Mouse (Mus musculus) heart, postnatal 4 days (tissue): ENCODE measurements around the gene Gmeb2. TPM values are rescaled to one million over a fixed set of nuclear protein-coding genes. Genes with fewer than 3 reads are reported as not detected.
A peak's percentile ranks its signal among the peaks of the same experiment; 100 is the strongest.

ENCODE experiments used
- DNase-seq: peaks from one replicate; pipeline ENCODE4 v3.0.0; 2021
- total RNA-seq, 2 experiments: library from RNA; stranded (reverse); gene quantifications; 2 replicates each; pipeline ENCODE4 v1.2.3; 2021

The Gmeb2 gene
- total RNA-seq, 2 experiments from 2014 or later, result 15.6 to 20.2 TPM

DNA sequence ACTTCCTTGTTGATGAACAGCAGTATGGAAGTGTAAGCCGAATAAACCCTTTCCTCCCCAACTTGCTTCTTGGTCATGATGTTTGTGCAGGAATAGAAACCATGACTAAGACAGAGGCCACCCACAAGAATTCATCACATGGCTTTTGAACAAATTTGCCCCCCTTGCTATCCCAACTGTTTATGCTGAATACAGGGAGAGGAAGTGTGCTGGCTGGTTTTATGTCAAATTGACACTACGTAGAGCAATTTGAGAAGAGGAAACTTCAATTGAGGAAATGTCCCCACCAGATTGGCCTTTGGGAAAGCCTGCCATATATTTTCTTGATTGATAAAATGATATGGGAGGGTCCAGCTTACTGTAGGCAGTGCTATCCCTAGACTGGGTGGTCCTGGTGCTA lies 14.0 kb downstream of the Gmeb2 start:
- no peak for DNase-seq

GRCm38 (mm10) chr2:181272092-181272491 lies 15.7 kb downstream of the Gmeb2 start:
- no peak for DNase-seq

- no peak for DNase-seq
These were observed 21.0 kb downstream of the Gmeb2 start for GRCm38 (mm10) chr2:181266839-181267238.

DNA sequence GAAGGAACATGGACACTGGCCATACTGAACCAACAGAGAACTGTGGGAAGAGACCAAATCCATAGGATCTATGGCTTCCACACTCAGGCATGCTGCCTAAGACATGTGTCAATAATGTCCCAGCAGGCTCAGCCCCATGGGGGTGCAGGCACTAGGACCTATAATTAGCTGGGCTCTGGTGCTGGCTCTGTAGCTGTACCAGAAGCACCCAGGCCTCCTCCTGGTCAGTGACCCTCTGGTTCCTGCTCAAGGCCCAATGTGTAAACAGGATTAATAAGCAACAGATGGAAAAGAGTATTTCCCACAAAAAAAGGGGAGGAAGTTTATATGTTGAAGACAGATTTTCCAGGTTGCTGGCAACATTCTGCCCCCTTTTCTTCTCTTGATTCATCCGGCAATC lies 34.6 kb downstream of the Gmeb2 start:
- DNase-seq, result no peak

DNA sequence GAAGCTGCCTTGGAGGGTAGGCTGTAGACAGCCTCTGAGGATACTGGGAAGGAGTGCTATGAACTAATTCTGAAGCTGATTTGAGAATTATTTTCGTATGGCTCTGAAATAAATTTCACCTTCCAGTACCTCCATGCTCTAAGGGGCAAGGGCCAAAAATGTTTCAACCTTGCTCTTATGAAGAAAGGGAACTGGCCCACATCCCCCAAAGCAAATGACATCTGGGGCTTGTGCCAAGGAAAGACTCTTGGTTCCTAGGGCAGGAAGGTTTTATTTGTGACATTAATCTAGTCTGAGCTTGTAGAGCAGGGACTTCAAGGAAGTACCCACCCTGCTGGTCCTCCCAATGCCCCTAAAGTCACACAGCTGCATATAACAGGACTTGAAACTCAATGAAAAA lies 36.0 kb downstream of the Gmeb2 start:
- no peak for DNase-seq

- DNase-seq, result no peak
These were observed 38.6 kb downstream of the Gmeb2 start for GRCm38 (mm10) chr2:181249217-181249616.

GRCm38 (mm10) chr2:181245031-181245430 lies 42.8 kb downstream of the Gmeb2 start:
- no peak for DNase-seq

DNA sequence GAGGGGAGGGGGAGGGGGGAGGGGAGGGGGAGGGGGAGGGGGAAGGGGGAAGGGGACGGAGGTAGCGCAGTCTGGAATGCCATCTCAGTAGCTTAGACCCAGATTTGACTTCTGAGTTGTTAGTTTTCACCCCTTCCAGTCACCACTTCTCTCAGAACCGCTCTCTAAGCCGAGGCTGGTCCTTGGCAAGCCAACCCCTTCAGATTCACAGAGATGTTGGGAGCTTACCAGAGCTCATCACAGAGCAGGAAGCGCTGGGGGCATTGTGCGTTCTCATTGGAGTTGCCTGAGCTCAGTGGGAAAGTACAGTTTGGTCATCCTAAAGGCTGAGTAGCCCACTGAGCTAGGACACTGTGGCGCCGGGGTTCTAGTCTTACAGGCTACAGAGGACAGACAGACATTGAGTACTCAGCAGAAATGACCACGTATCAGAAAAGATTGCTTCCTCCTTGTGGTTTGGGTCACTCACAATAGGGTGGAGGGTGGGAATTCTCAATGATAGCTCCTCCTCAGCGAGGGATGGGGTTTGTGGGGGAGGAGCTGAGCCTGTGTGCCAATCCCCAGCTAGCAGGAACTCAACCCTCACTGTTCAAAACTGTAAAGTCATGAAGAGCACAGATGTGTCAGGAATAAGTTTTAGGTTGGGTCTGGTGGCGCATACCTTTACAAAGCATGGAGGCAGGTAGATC lies 44.0 kb downstream of the Gmeb2 start:
- peak; percentile 49 for DNase-seq

DNA sequence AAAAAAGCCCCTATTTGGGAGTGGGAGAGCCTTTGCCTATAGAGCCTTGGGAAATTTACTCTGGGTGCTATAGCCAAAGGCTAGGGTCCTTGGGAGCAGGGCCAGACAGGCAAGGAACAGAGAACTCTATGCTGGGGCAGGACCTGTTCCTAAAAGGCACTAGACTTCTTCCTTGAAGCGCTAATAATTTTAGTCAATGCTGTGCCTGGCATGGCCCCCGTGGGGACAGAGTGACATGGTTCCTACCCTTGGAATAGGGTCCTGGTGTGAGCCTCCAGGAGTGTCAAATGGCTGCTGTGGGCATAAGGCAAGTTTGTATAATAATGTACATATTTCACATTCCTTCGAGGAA lies 45.5 kb downstream of the Gmeb2 start:
- DNase-seq, result no peak

DNA sequence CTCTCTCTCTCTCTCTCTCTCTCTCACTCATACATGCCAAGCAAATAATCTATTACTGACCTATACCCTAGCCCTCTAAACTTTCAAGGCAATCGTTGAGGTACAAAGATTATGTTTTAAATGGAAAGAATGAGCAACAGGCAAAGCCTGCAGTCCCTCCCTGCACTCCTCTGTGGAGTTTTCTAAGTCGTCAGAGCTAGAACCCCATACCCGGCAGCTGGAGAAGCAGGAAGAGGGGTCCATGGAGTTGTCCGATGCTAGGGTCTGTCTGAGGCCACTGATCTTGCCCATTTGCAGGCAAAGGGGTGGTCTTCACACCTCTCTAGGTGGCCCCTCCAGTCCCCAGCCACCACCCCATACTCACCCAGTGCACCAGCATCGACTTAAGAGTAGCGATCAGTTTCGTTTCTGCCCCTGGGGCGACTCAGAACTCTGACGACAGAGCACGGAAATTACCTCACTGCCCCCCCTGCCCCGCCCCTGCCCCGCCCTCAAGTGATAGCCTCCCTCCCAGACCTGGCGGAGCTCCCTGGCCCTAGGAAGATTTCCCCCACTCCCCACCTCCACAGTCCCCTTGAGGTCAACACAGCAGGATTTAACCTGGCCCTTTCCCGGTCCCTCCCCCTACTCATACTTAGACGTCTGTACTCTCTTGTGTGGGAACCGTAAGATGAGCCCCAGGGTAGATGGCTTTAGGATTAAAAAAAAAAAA lies 46.1 kb downstream of the Gmeb2 start, which contains the start of gene Helz2:
Helz2 (minus strand) TSS at position 426 of the 712 bp plus-strand sequence.
- peak; percentile 54 for DNase-seq

GRCm38 (mm10) chr2:181240806-181241440 lies 46.9 kb downstream of the Gmeb2 start:
- DNase-seq, result no peak

DNA sequence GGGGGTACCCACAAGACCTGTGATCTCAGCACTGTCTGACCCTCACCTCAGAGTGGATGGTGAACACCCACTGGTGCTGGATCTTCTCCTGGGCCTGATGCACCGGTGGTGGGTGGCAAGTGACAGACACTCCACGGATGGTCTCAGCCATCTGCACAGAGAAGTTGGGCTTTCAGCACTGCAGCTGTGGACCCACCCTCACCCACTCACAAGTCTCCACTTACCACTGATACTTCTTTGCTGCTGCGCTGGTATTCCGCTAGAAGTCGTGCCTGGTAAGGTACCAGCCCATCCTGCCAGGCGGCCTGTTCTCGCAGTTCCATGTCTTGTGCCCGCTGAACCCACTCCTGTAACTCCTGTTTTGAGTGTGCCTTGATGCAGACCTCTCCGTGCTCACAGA lies 48.6 kb downstream of the Gmeb2 start:
- no peak for DNase-seq

DNA sequence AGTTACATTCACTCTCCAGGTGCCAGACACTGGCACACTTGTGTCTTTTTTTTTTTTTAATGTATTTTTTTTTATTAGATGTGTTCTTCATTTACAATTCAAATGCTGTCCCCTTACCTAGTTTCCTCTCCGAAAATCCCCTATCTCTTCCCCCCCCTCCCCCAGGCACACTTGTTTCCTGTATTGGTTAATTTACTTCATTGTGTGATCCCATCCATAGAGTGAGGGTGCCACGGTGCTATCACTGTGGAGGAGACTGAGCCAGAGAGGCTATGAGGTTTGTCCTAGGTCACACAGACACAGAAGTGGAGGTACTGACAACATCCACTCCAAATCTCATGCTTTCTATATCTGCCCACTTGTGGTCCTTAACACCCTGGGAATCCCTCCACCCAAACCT lies 49.0 kb downstream of the Gmeb2 start:
- DNase-seq, result no peak

- DNase-seq, result no peak
These were observed 49.7 kb downstream of the Gmeb2 start for GRCm38 (mm10) chr2:181238091-181238610.

- no peak for DNase-seq
These were observed 50.4 kb downstream of the Gmeb2 start for GRCm38 (mm10) chr2:181237251-181238014.

GRCm38 (mm10) chr2:181235681-181236566 lies 51.9 kb downstream of the Gmeb2 start:
- DNase-seq, result no peak

DNA sequence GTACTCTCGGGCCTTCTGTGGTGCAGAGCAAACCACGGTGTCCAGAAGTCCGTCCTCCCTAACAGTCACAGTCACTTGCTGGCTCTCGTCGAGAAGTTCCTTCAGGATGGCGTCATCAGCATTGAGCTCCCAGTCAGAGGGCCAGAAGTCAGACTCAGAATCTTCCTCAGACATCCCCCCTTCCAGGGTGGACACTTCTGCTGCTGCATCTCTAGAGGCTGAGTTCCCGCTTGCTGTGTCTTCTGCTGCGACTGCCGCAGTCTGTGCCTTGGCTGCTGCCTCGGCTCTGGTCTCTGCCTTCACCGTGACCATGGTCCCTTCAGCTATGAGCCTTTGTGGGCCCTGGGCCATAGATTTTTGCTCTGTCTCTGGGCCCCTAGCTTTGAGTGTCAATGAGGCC lies 53.2 kb downstream of the Gmeb2 start:
- no peak for DNase-seq

GRCm38 (mm10) chr2:181233443-181233842 lies 54.4 kb downstream of the Gmeb2 start:
- no peak for DNase-seq

DNA sequence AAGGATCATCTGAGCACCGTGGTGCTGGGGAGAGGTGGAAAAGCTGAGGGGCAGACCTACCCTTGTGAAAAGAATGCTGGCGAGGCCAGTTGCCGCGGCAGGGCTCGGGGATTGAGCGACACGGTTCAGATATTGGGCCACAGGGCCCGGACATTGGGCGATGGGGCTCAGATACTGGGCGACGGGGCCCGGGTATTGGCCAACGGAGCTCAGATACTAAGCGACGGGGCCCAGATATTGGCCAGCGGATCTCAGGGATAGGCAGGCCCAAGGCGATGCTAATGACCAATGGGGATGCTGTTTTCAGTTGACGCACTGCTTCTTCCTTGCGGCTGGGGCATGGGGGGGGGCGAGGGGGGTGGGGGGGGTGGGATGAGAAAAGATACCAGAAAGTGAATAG lies 56.7 kb downstream of the Gmeb2 start:
- DNase-seq, result no peak

- DNase-seq, result no peak
These were observed 59.5 kb downstream of the Gmeb2 start for GRCm38 (mm10) chr2:181228335-181228734.

DNA sequence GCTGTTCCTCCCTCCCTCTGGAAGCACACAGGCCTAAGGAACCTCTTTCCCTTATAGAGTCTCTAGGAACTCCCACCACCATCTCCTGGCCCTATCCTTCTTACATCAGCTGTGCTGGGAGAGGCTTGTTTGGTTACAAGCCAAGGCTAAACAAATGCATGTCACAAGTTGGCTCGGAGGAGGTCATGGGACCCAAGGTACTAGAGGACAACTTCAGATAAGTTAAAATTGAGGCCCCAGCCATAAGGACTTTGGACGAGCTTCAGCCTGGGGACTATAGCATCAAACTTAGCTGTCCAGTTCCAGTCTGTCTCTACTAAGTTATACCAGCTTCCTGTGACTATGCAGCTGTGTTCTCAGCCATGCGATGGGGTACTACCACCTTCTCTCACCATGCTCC lies 60.7 kb downstream of the Gmeb2 start:
- DNase-seq, result no peak

GRCm38 (mm10) chr2:181224994-181225393 lies 62.8 kb downstream of the Gmeb2 start:
- no peak for DNase-seq
